Mouse (Mus musculus): ENCODE measurements around the gene Tubb2a.
"Not testable (repeated sequence)": the region's sequence is repeated elsewhere in the genome, so short reads cannot be mapped to it uniquely, and the experiment has no call there.

Tubb2a gene

DNA sequence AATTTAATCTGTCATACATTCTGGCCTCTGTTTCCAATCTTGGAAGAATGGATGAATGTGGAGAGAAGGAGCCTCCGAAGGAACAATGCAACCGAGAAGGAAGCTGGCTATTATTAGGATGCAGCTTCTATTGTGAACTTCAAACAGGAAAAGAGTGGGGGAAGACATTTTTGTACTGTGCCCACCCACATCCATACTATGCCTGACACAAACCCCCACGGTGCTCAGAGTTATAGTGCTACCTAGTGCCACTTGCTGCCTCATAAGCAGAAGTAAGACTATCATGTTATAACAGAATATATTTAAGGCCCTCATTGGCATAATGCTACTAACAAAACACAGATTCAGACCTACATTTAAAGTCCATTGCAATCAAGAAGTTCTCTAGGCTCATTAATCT, 11.6 kb upstream of the Tubb2a start:
- no peak for DNase-seq (ENCODE audit: low spot score in 2 of 2)

DNA sequence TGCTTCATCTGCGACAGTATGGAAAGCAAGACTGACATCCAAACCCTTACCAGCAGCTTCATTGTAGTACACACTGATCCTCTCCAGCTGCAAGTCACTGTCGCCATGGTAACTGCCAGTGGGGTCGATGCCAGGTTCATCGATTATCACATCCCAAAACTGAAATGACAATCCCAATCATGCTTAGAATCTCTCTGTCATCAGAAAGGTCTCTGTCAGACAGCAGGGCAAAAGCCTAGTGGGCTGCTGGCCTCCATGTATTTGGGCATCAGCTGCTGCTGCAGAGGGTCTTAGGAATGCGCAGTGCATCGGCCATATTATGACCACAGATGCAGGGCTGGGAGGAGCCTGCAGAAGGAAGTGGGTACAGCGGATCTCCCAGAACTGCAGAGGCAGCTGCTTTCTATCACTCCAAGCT, 11.1 kb upstream of the Tubb2a start:
- peak; percentile 48 to 58 for DNase-seq (ENCODE audit: low spot score in 2 of 2)

DNA sequence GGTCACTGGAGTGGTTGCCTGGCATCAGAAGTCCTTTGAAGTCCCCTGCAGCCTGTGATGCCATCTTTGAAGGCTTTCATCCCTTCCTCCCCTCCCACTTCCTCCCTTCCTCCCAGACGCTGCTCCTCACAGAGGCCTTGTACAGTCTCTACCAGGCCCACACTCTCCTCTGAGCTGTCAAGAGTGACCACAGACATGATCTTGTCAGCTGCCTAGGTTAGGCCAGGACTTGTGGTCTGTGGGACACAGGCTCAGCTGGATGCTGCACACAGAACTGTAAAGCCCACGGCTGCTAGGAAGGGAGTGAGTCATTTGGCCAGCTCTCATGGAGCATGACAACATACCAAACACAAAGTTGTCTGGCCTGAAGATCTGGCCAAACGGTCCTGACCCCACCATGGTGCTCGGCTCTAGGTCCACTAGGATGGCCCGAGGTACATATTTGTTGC, 10.4 kb upstream of the Tubb2a start:
- DNase-seq (ENCODE audit: low spot score in 2 of 2): not testable (repeated sequence)

- no peak for DNase-seq (ENCODE audit: low spot score in 2 of 2)
These were observed 9.4 kb upstream of the Tubb2a start for GRCm38 (mm10) chr13:34087052-34087812.

DNA sequence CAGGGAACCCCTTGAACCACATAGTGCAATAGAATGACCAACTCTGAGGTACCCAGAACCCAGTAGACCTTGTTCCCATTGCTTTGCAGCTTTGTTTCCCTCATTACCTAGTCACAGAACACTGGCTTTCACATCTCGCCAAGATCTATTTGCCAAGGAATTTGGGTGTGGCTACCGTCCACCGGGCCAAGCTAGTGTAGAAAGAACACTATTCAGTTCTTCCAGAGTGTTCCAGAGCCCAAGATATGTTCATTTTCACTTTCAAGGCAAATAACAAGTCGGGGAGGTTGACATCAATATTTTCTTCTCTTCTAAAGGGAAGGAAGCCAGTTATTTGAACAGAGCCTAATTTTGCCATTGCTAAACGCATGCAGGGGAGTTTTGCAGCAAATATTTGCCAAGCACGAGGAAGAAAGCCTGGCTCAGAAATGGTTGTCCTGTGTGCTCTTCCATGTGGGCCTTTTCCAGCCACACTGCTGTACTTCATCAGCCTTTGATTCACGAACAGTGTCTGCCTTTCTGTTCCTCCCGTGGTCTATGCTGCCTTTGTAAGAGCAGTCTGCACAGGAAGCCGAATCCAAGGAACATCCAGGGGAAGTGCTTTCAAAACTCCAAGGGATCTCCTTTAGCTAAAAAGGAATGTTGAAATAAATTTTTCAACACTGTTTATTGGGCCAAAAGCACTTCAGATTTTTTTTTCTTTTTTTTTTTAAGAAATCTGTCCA, 6.4 kb upstream of the Tubb2a start:
- DNase-seq (ENCODE audit: low spot score in 2 of 2): peak; percentile 43 to 55

GRCm38 (mm10) chr13:34081926-34082325, 4.1 kb upstream of the Tubb2a start:
- DNase-seq (ENCODE audit: low spot score in 2 of 2): no peak

DNA sequence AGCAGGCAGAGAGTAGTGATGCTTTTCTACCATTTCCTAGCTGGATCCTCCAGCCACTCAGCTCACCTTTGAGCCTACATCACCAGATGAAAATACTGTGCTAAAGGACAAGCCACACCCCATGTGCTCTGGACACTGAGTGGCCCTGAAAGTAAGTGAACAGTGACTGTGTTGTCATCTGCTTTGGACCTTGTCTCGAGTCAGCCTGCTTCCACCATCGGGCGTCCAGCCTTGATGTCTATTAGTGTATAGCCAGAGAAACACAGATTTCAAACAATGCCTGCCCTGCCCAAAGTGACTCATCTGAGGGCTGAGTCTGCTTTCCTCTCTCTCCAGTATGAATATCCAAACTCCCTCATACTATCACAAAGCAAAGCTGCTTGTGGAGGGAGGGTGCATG, 2.0 kb upstream of the Tubb2a start:
- DNase-seq (ENCODE audit: low spot score in 2 of 2): no peak

DNA sequence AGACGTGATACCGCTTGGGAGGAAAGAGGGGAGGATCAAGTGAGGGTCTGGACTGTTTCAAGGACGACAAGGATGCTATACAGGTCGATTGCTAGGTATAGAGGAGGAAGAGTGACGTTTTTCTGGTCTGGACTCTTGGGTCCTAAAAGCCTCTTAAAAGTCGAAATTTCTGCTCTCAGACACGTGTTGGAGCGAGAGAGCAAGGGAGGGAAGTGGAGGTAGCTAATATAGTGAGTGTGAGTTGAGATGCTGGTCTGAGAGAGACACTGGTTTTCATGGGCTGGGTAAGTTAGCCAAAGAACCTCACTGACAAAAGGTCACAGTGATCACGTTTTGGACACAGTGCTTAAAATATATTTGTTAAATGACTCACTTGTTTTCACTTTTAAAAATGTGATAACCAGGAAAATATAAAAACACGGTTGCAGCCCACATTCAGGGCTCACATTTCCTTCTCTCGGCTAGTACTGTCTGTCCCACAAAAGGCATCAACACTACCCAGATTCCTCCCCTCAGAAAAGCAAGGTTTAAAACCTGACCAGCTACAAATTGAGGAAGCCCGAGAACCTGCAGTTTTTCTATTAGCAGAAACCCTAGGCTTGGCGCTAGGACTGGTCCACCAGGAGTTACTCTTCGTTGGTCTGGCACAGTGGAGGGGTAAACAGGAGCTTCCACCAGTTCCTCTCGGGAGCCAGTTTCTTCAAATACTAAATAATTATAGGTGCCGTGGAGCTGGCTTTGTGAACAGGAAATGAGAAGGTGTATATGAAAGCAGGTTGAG, 883 bp upstream of the Tubb2a start:
- DNase-seq (ENCODE audit: low spot score in 2 of 2): no peak

GRCm38 (mm10) chr13:34076561-34077491, 981 bp downstream of the Tubb2a start:
- DNase-seq (ENCODE audit: low spot score in 2 of 2): peak; percentile 71 to 81

DNA sequence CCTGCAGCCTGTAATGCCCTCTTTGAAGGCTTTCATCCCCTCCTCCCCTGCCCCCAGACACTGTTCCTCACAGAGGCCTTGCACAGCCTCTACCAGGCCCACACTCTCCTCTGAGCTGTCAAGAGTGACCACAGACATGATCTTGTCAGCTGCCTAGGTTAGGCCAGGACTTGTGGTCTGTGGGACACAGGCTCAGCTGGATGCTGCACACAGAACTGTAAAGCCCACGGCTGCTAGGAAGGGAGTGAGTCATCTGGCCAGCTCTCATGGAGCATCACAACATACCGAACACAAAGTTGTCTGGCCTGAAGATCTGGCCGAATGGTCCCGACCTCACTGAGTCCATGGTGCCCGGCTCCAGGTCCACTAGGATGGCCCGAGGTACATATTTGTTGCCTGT, 1.9 kb downstream of the Tubb2a start:
- peak in 1 of 2 experiments; percentile 41 for DNase-seq (ENCODE audit: low spot score in 2 of 2)

GRCm38 (mm10) chr13:34074441-34074840, 3.4 kb downstream of the Tubb2a start:
- DNase-seq (ENCODE audit: low spot score in 2 of 2): not testable (repeated sequence)

GRCm38 (mm10) chr13:34072847-34073246, 5.0 kb downstream of the Tubb2a start:
- no peak for DNase-seq (ENCODE audit: low spot score in 2 of 2)

- no peak for DNase-seq (ENCODE audit: low spot score in 2 of 2)
These were observed 6.0 kb downstream of the Tubb2a start for GRCm38 (mm10) chr13:34071836-34072235.

DNA sequence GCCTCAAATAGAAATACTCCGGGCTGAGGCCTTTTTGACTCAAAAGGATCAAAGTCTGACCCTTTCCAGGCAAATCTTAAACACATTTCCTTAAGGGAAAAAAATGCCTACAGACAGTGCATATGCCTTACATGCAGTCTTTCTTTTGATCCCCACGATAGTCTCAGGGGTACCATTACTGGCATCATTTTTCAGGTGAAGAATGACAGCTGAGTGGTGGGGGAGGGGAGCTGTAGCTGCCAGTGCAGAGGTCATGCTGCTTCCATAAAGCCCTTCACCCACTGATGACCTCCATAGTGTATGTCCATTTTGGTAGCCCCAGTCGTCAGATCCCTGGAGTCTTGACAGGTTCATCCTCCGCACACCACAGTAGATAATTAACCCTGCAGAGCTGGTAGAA, 7.5 kb downstream of the Tubb2a start:
- no peak for DNase-seq (ENCODE audit: low spot score in 2 of 2)

DNA sequence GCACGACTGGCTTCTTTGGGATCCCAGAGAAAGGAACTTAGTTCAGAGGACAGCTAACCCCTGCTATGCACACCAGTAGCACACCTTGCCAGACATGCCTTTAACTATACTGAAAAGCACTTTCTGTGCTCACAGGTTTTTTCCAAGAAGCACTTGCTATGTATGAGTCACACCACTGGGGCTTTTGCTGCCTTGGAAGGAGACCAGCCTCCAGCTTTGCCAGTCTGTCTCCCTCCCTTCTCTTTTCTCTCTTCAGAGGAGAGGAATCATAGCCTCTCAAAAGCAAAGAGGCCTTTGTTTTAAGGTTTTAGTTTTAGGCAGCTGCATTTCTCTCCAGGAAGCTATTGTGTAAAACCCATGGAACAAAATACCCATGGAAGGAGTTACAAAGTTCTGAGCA, 11.5 kb downstream of the Tubb2a start:
- DNase-seq (ENCODE audit: low spot score in 2 of 2): peak; percentile 68 to 76

- no peak for DNase-seq (ENCODE audit: low spot score in 2 of 2)
These were observed 15.3 kb downstream of the Tubb2a start for GRCm38 (mm10) chr13:34062466-34062865.

DNA sequence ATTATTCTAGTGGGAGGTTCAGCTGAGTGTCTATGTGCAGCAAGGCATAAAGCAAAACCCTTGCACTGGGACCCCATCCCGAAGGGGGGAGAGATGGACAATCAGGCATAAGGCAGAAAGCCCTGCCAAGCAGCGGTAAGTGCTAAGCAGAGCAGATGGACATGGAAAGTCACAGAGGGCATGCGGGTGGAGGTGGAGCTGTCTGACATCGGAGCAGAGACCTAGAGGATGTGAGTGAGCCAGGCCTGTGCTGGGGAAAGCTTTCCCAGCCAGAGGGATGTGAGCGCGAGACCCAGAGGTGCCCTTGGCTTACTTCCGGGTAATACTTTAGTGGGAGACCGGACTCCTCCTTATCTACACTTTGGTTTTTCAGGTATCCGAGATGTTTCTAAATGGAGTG, 17.7 kb downstream of the Tubb2a start:
- no peak for DNase-seq (ENCODE audit: low spot score in 2 of 2)

- DNase-seq (ENCODE audit: low spot score in 2 of 2): no peak
These were observed 20.6 kb downstream of the Tubb2a start for GRCm38 (mm10) chr13:34057252-34057651.

DNA sequence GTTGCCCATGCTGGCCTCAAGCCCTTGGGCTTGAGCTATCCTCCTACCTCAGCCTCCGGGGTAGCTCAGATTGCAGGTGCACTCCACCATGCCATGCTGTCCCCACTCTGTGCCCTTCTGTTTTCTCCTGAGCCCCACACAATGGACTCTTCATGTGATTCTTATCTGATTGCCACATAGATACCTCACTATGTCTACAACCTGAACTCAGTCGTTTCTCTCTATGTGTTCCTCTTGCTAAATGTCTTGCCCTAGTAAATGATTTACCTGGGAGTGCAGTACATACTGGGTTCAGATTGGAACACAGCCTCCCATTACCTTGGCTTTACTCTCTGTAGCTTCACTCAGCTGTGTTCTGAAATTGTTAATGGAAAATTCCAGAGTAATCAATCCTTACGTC, 22.8 kb downstream of the Tubb2a start:
- no peak for DNase-seq (ENCODE audit: low spot score in 2 of 2)

GRCm38 (mm10) chr13:34054391-34054790, 23.4 kb downstream of the Tubb2a start:
- peak in 1 of 2 experiments; percentile 7 for DNase-seq (ENCODE audit: low spot score in 2 of 2)

- no peak for DNase-seq (ENCODE audit: low spot score in 2 of 2)
These were observed 24.0 kb downstream of the Tubb2a start for GRCm38 (mm10) chr13:34053673-34054282.

Data from right cerebral cortex, postnatal 10 days (tissue).